Mouse (Mus musculus) olfactory bulb, adult 2 months (tissue): Measurements from ENCODE around the gene Olfr524. TPM values are rescaled to one million over a fixed set of nuclear protein-coding genes. Genes with fewer than 3 reads are reported as not detected.

Experiments used
- H3K27ac ChIP-seq: fragments of 200-500 bp; 2 replicates; pipeline ENCODE4 v1.5.1; 2012; ENCODE audit warnings: low read depth, low read length; ENCODE audit not compliant: insufficient read depth
- H3K4me1 ChIP-seq: fragments of 200-500 bp; 2 replicates; pipeline ENCODE4 v1.6.1; 2012; ENCODE audit warnings: low read length; ENCODE audit not compliant: control insufficient read depth, insufficient read depth
- H3K4me3 ChIP-seq: fragments of 200-500 bp; 2 replicates; pipeline ENCODE4 v1.5.1; 2012; ENCODE audit warnings: mild to moderate bottlenecking, low read depth, low read length, moderate library complexity; ENCODE audit not compliant: insufficient read depth
- CTCF ChIP-seq: fragments of 200-500 bp; IDR thresholded peaks from 2 replicates; pipeline ENCODE4 v1.5.1; 2012; ENCODE audit warnings: low read depth, mild to moderate bottlenecking, low read length, moderate library complexity; ENCODE audit not compliant: insufficient read depth
- POLR2A ChIP-seq: fragments of 200-500 bp; IDR thresholded peaks from 2 replicates; pipeline ENCODE4 v1.6.1; 2012; ENCODE audit warnings: mild to moderate bottlenecking, low read depth, low read length, moderate library complexity; ENCODE audit not compliant: insufficient read depth
- WGBS: fragments of 180-500 bp; shearing (Covaris S2); methylation state at CpG from one replicate; pipeline ENCODE4 v1.1.7; 2018; 5-methylcytosine and 5-hydroxymethylcytosine counted together
- polyA plus RNA-seq: library from polyadenylated mRNA; stranded (reverse); fragments of >200 nt; gene quantifications from 2 replicates; pipeline ENCODE4 v1.2.4, GENCODE M21; 2012; ENCODE audit warnings: low replicate concordance; ENCODE audit not compliant: missing spikeins, insufficient read depth, insufficient read length

Gene Olfr524
- polyA plus RNA-seq, 1 experiment: not detected

- WGBS: 89% methylated on average over 4 of the region's 4 CpGs
- H3K4me1 ChIP-seq: no peaks in the 10 kb centered on the region
- no peak overlapping the region for H3K4me3 ChIP-seq
- TF ChIP-seq POLR2A (no peak), CTCF (no peak)
- no peak overlapping the region for H3K27ac ChIP-seq
These were observed 36.4 kb downstream of the Olfr524 start for GRCm38 (mm10) chr7:140169386-140169785.

- 40% methylated on average over 1 of the region's 1 CpGs for WGBS
- Histone ChIP-seq H3K4me3 (no peak overlapping the region), H3K4me1 (no peaks in the 10 kb centered on the region), H3K27ac (no peak overlapping the region)
- no peak for TF ChIP-seq CTCF
- TF ChIP-seq POLR2A: no peak
These were observed 37.8 kb downstream of the Olfr524 start for GRCm38 (mm10) chr7:140167950-140168349.

- TF ChIP-seq POLR2A: no peak
- no peak for TF ChIP-seq CTCF
- WGBS: 75% methylated on average over 7 of the region's 7 CpGs
- H3K27ac ChIP-seq: no peak within 1 kb of the TSS
- no peak within 1 kb of the TSS for H3K4me3 ChIP-seq
- no peaks in the 10 kb centered on the region for H3K4me1 ChIP-seq
These were observed 41.1 kb downstream of the Olfr524 start, which contains the start of gene Olfr522 for GRCm38 (mm10) chr7:140164664-140165063. TSS of gene Olfr522 (minus strand) at chr7:140164764.

- 85% methylated on average over 3 of the region's 3 CpGs for WGBS
- Histone ChIP-seq H3K4me3 (no peak overlapping the region), H3K4me1 (no peaks in the 10 kb centered on the region), H3K27ac (no peak overlapping the region)
- no peak for TF ChIP-seq POLR2A
- TF ChIP-seq CTCF: no peak
These were observed 45.4 kb downstream of the Olfr524 start for GRCm38 (mm10) chr7:140160363-140160762.

- Histone ChIP-seq H3K4me3 (peak within 1 kb of the TSS; percentile 77), H3K27ac (peak within 1 kb of the TSS; percentile 75), H3K4me1 (peaks cover 10% of the 10 kb centered on the region)
- TF ChIP-seq CTCF (no peak), POLR2A (peak; percentile 64; the same call in 1 of the 2 replicates)
- under 1% methylated on average over 28 of the region's 28 CpGs for WGBS
These were observed 51.4 kb downstream of the Olfr524 start, which contains the start of gene Sprn for GRCm38 (mm10) chr7:140154218-140154927. TSS of gene Sprn (minus strand) at chr7:140154877.

- peaks cover 10% of the 10 kb centered on the region for H3K4me1 ChIP-seq
- WGBS: 9% methylated on average over 4 of the region's 4 CpGs
- peak overlapping the region; percentile 75 for H3K27ac ChIP-seq
- no peak for TF ChIP-seq CTCF
- no peak for TF ChIP-seq POLR2A
- peak overlapping the region; percentile 77 for H3K4me3 ChIP-seq
These were observed 51.9 kb downstream of the Olfr524 start for GRCm38 (mm10) chr7:140153829-140154217.

GRCm38 (mm10) chr7:140153383-140153782, 52.4 kb downstream of the Olfr524 start:
- H3K27ac ChIP-seq: 0 out of 2 replicates have a peak overlapping the region, but pooled peaks have one; percentile 1
- TF ChIP-seq CTCF (no peak), POLR2A (no peak)
- 1% methylated on average over 28 of the region's 28 CpGs for WGBS
- H3K4me3 ChIP-seq: peak overlapping the region; percentile 77
- H3K4me1 ChIP-seq: peaks cover 10% of the 10 kb centered on the region

Other genes with a start within 250 kb of the Olfr524 start
- gene 6430531B16Rik, start 227.2 kb downstream of the Olfr524 start, polyA plus RNA-seq: not detected in 2 replicates
- not detected in 2 replicates for gene Adam8, start 213.4 kb downstream of the Olfr524 start, polyA plus RNA-seq
- not detected in 2 replicates for gene Zfp511, start 169.6 kb downstream of the Olfr524 start, polyA plus RNA-seq
- gene Tubgcp2, start 169.3 kb downstream of the Olfr524 start, polyA plus RNA-seq: not detected in 2 replicates
- gene Msx3, start 156.9 kb downstream of the Olfr524 start, polyA plus RNA-seq: not detected in 2 replicates
- gene Caly, start 123.4 kb downstream of the Olfr524 start, polyA plus RNA-seq: not detected in 2 replicates
- not detected in 2 replicates for gene Prap1, start 112.6 kb downstream of the Olfr524 start, polyA plus RNA-seq
- not detected in 2 replicates for gene Fuom, start 103.5 kb downstream of the Olfr524 start, polyA plus RNA-seq
- gene Paox, start 90.2 kb downstream of the Olfr524 start, polyA plus RNA-seq: not detected in 2 replicates
- gene Echs1, start 89.5 kb downstream of the Olfr524 start, polyA plus RNA-seq: not detected in 2 replicates
- gene Mtg1, start 68.4 kb downstream of the Olfr524 start, polyA plus RNA-seq: not detected in 2 replicates
- gene Sprn, start 51.1 kb downstream of the Olfr524 start, polyA plus RNA-seq: not detected in 2 replicates
- gene Olfr522, start 41.2 kb downstream of the Olfr524 start, polyA plus RNA-seq: not detected in 2 replicates
- gene Olfr523, start 32.7 kb downstream of the Olfr524 start, polyA plus RNA-seq: not detected in 2 replicates
- not detected in 2 replicates for gene Cd163l1, start 12.3 kb upstream of the Olfr524 start, polyA plus RNA-seq
- gene 5830411N06Rik, start 41.3 kb upstream of the Olfr524 start, polyA plus RNA-seq: not detected in 2 replicates
- not detected in 2 replicates for gene Olfr525, start 114.9 kb upstream of the Olfr524 start, polyA plus RNA-seq
- gene Olfr527, start 128.1 kb upstream of the Olfr524 start, polyA plus RNA-seq: not detected in 2 replicates
- not detected in 2 replicates for gene Olfr60, start 155.7 kb upstream of the Olfr524 start, polyA plus RNA-seq
- not detected in 2 replicates for gene Olfr530, start 170.4 kb upstream of the Olfr524 start, polyA plus RNA-seq
- gene Olfr531, start 197.0 kb upstream of the Olfr524 start, polyA plus RNA-seq: not detected in 2 replicates
- gene Olfr532, start 215.7 kb upstream of the Olfr524 start, polyA plus RNA-seq: not detected in 2 replicates